ENCODE assay signal across 19 mouse cellular contexts in the genomic region with DNA sequence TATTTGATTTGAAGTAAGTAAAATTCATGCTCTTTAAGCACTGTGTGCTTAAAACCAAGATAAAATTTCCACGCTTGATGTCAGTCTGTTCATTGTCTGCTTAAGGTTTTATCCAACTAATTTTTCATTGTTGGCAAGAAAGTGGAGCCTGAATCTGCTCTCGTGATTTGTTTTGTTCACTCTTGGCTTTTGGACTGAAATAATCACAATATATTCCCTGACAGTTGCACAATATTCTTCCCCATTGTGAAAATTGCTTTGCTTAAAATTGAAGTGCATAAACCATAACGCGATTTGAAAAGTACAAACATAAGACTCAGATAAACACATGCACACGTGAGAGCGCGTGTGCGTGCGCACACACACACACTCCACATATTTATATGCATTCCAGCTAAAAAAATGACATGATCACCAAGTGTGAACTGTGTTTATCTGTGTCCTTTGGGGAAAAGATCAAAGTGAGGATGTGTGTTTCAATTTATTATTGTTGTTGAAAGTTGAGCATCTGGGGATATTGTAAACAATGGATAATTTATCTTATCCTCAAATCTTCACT. TPM values are rescaled to one million over a fixed set of nuclear protein-coding genes. Genes with fewer than 3 reads are reported as not detected.
A peak's percentile ranks its signal among the peaks of the same experiment; 100 is the strongest.
DNase-seq lines count a peak whose midpoint lies in the region; ATAC-seq and TF ChIP-seq lines count a peak whose summit lies in the region.
"Had no signal": no experiment of that assay in that cellular context is flagged by ENCODE, and none has a peak within 500 bp of the region (broad histone marks: within the 10 kb centered on the region; RNA-seq: fewer than 3 reads in every experiment).

No protein-coding gene starts in this region.

- DNase-seq in gastrocnemius, adult 2 months, result no peak
- DNase-seq in gastrocnemius, postnatal 36 days, result no peak
- no peak for DNase-seq in heart, postnatal 0 days (ENCODE audit: low spot score)
- DNase-seq in lung, postnatal 4 days, result no peak
- peak; percentile 20 for DNase-seq in skeletal muscle tissue, adult 2 months (ENCODE audit: low read depth, low spot score)
- no peak for DNase-seq in embryo, embryonic 10.5 days (ENCODE audit: low spot score)
- DNase-seq: cerebellum, adult 11-12 months; cerebellum, postnatal 25 days; liver, embryonic 13.5 days; thymus, adult 18-20 months had no signal

- no peaks in the 10 kb centered on the region for H3K27me3 ChIP-seq in heart, postnatal 0 days (ENCODE audit: control insufficient read depth, insufficient read depth, low read length)
- H3K27me3 ChIP-seq in heart, embryonic 12.5 days (replicated peaks), result no peaks in the 10 kb centered on the region
- H3K27me3 ChIP-seq in lung, embryonic 15.5 days, result no peaks in the 10 kb centered on the region
- H3K27me3 ChIP-seq: liver, embryonic 13.5 days had no signal

- ATAC-seq in heart, postnatal 0 days (ENCODE audit: insufficient read depth, low read depth), result no peak
- no peak for ATAC-seq in heart, embryonic 12.5 days (ENCODE audit: insufficient number of reproducible peaks, low FRiP score)
- peak; percentile 28; the same call in 1 of the 2 replicates for ATAC-seq in lung, embryonic 15.5 days (ENCODE audit: borderline replicate concordance, extremely low read depth, low FRiP score, low TSS enrichment)
- ATAC-seq: forebrain, embryonic 16.5 days had no signal

- peak overlapping the region; percentile 81 for H3K27ac ChIP-seq in gastrocnemius, adult 2 months
- H3K27ac ChIP-seq in heart, postnatal 0 days (ENCODE audit: low read depth), result peak overlapping the region; percentile 73; the same call in 1 of the 2 replicates
- H3K27ac ChIP-seq in heart, embryonic 12.5 days (ENCODE audit: poor library complexity, severe bottlenecking), result no peak overlapping the region
- peak overlapping the region; percentile 92 for H3K27ac ChIP-seq in lung, embryonic 15.5 days
- H3K27ac ChIP-seq: liver, embryonic 13.5 days; macrophage had no signal

- H3K4me3 ChIP-seq in gastrocnemius, adult 2 months, result no peak overlapping the region; the same call in 1 of the 2 replicates
- H3K4me3 ChIP-seq in heart, postnatal 0 days (ENCODE audit: low read depth, low read length), result no peak overlapping the region
- H3K4me3 ChIP-seq in heart, embryonic 12.5 days, result no peak overlapping the region
- no peak overlapping the region for H3K4me3 ChIP-seq in lung, embryonic 15.5 days
- H3K4me3 ChIP-seq: liver, embryonic 13.5 days had no signal

- no peaks in the 10 kb centered on the region for H3K4me1 ChIP-seq in heart, postnatal 0 days (ENCODE audit: control insufficient read depth, insufficient read depth)
- peaks cover 22% of the 10 kb centered on the region for H3K4me1 ChIP-seq in heart, embryonic 12.5 days (replicated peaks)
- peaks cover 20% of the 10 kb centered on the region for H3K4me1 ChIP-seq in lung, embryonic 15.5 days

- intact Hi-C loops in gastrocnemius, adult 2 months (cut with DNase I), result no loop called here
- intact Hi-C loops in gastrocnemius, postnatal 36 days (cut with DNase I), result loop anchor here (5.0 kb wide), 1 partner anchor 399 kb away; no protein-coding TSS in a partner anchor

- H3K4me2 ChIP-seq in heart, postnatal 0 days (ENCODE audit: low read depth, low read length), result 0 out of 2 replicates have a peak overlapping the region, but pooled peaks have one; percentile 4
- H3K4me2 ChIP-seq in heart, embryonic 12.5 days, result no peak overlapping the region
- H3K4me2 ChIP-seq in lung, embryonic 15.5 days, result no peak overlapping the region
- H3K4me2 ChIP-seq: liver, embryonic 13.5 days; midbrain, embryonic 11.5 days had no signal

- no peaks in the 10 kb centered on the region for H3K36me3 ChIP-seq in heart, postnatal 0 days (replicated peaks; ENCODE audit: control insufficient read depth, insufficient read depth, low read length)
- H3K36me3 ChIP-seq in heart, embryonic 12.5 days, result peaks cover 9% of the 10 kb centered on the region
- H3K36me3 ChIP-seq in lung, embryonic 15.5 days, result peaks cover 4% of the 10 kb centered on the region; the same call in 1 of the 2 replicates

- no peaks in the 10 kb centered on the region for H3K9me3 ChIP-seq in heart, postnatal 0 days (replicated peaks; ENCODE audit: control insufficient read depth, low read length)
- H3K9me3 ChIP-seq in heart, embryonic 12.5 days (replicated peaks), result peaks cover 6% of the 10 kb centered on the region
- no peaks in the 10 kb centered on the region for H3K9me3 ChIP-seq in lung, embryonic 15.5 days
- H3K9me3 ChIP-seq: liver, embryonic 13.5 days had no signal

- no peak overlapping the region for H3K9ac ChIP-seq in heart, postnatal 0 days (replicated peaks; ENCODE audit: low read depth, low read length)
- no peak overlapping the region for H3K9ac ChIP-seq in heart, embryonic 12.5 days
- H3K9ac ChIP-seq in lung, embryonic 15.5 days, result no peak overlapping the region
- H3K9ac ChIP-seq: liver, embryonic 13.5 days had no signal

- TF ChIP-seq CTCF in gastrocnemius, adult 2 months (IDR thresholded peaks at IDR 0.05), result no peak
- TF ChIP-seq CTCF in heart, postnatal 0 days (IDR thresholded peaks at IDR 0.05; ENCODE audit: low read depth), result no peak

- 85% methylated on average over 9 of the region's 9 CpGs for WGBS in heart, postnatal 0 days
- 88% methylated on average over 9 of the region's 9 CpGs for WGBS in heart, embryonic 12.5 days
- 51% methylated on average over 9 of the region's 9 CpGs for WGBS in lung, embryonic 15.5 days

- TF ChIP-seq EP300 in heart, postnatal 0 days (IDR thresholded peaks at IDR 0.05; ENCODE audit: low read depth), result no peak

RNA-seq across cellular contexts. Expression of gene Prss48, which starts 35.7 kb away (rescaled TPM):
- not detected for total RNA-seq in gastrocnemius, adult 2 months (2021)
- not detected for total RNA-seq in gastrocnemius, postnatal 36 days (2021)
- total RNA-seq in heart, postnatal 0 days (2014; rRNA removed; ENCODE audit: low replicate concordance), result not detected in 2 replicates
- polyA plus RNA-seq in heart, postnatal 0 days (2015; fragmentation: Nextera tagmentation; extraction: Ambion mirVana), result not detected in 2 replicates
- polyA plus RNA-seq in heart, embryonic 12.5 days (2016; fragmentation: Nextera tagmentation; extraction: Ambion mirVana), result not detected in 2 replicates
- polyA plus RNA-seq in lung, embryonic 15.5 days (2015; fragmentation: Nextera tagmentation; extraction: Ambion mirVana), result not detected in 2 replicates
- total RNA-seq: adrenal gland, postnatal 14 days; gastrocnemius, adult 8-10 months; hematopoietic stem cell, adult 5-6 weeks; neutrophil, adult 5-6 weeks had no signal
- polyA plus RNA-seq: forebrain, embryonic 16.5 days; liver, embryonic 13.5 days; macrophage; midbrain, embryonic 11.5 days had no signal
